Mouse (Mus musculus) thymus, postnatal 4 days (tissue): ENCODE data around the gene Ugt1a1.
"Not testable (repeated sequence)": the region's sequence is repeated elsewhere in the genome, so short reads cannot be mapped to it uniquely, and the experiment has no call there.

Source experiments
- DNase-seq: peaks from one replicate; pipeline ENCODE4 v3.0.0; 2021

The Ugt1a1 gene

GRCm38 (mm10) chr1:88211812-88212211 is at the start of gene Ugt1a1:
Gene Ugt1a1, plus strand, starts transcription at chr1:88211959.
- DNase-seq = peak; percentile 10

GRCm38 (mm10) chr1:88165711-88166110 is 46.0 kb upstream of the Ugt1a1 start, which contains the start of gene Ugt1a5:
Gene Ugt1a5, plus strand, starts transcription at chr1:88166012.
- no peak for DNase-seq

GRCm38 (mm10) chr1:88172190-88172589 is 39.6 kb upstream of the Ugt1a1 start:
- DNase-seq = not testable (repeated sequence)

- no peak for DNase-seq
Measured at GRCm38 (mm10) chr1:88179657-88180056, 32.1 kb upstream of the Ugt1a1 start.

- DNase-seq = no peak
Measured at GRCm38 (mm10) chr1:88186325-88186935, 25.3 kb upstream of the Ugt1a1 start.

- DNase-seq = no peak
Measured at GRCm38 (mm10) chr1:88192136-88192535, 19.6 kb upstream of the Ugt1a1 start.

- DNase-seq = no peak
Measured at GRCm38 (mm10) chr1:88195687-88196086, 16.1 kb upstream of the Ugt1a1 start.

- DNase-seq = no peak
Measured at GRCm38 (mm10) chr1:88197443-88197842, 14.3 kb upstream of the Ugt1a1 start.

- DNase-seq = no peak
Measured at GRCm38 (mm10) chr1:88199996-88200395, 11.8 kb upstream of the Ugt1a1 start.

- no peak for DNase-seq
Measured at GRCm38 (mm10) chr1:88200456-88200855, 11.3 kb upstream of the Ugt1a1 start, which contains the start of gene Ugt1a2. Gene Ugt1a2, plus strand, starts transcription at chr1:88200601.

GRCm38 (mm10) chr1:88205294-88205922 is 6.4 kb upstream of the Ugt1a1 start, which contains the start of gene Dnajb3:
Gene Dnajb3, minus strand, starts transcription at chr1:88205782.
- peak; percentile 87 for DNase-seq

GRCm38 (mm10) chr1:88206843-88207479 is 4.8 kb upstream of the Ugt1a1 start:
- DNase-seq = no peak

- DNase-seq = no peak
Measured at GRCm38 (mm10) chr1:88212341-88213045, 734 bp downstream of the Ugt1a1 start.

- no peak for DNase-seq
Measured at GRCm38 (mm10) chr1:88213061-88213460, 1.3 kb downstream of the Ugt1a1 start.

GRCm38 (mm10) chr1:88213766-88214461 is 2.2 kb downstream of the Ugt1a1 start:
- peak; percentile 10 for DNase-seq

- DNase-seq = no peak
Measured at GRCm38 (mm10) chr1:88214462-88214952, 2.7 kb downstream of the Ugt1a1 start.

GRCm38 (mm10) chr1:88215466-88216380 is 4.0 kb downstream of the Ugt1a1 start:
- DNase-seq = peak; percentile 9

GRCm38 (mm10) chr1:88216551-88216950 is 4.8 kb downstream of the Ugt1a1 start:
- DNase-seq = no peak

GRCm38 (mm10) chr1:88217144-88217543 is 5.4 kb downstream of the Ugt1a1 start:
- peak; percentile 19 for DNase-seq

GRCm38 (mm10) chr1:88217576-88217975 is 5.8 kb downstream of the Ugt1a1 start:
- DNase-seq = no peak

GRCm38 (mm10) chr1:88218051-88218450 is 6.3 kb downstream of the Ugt1a1 start:
- DNase-seq = peak; percentile 9
